Mouse (Mus musculus): ENCODE results near the gene Ifitm3. TPM values are rescaled to one million over a fixed set of nuclear protein-coding genes. Genes with fewer than 3 reads are reported as not detected.
A peak's percentile ranks its signal among the peaks of the same experiment; 100 is the strongest.
"Not testable (repeated sequence)": the region's sequence is repeated elsewhere in the genome, so short reads cannot be mapped to it uniquely, and the experiment has no call there.

The Ifitm3 gene
- polyA plus RNA-seq, 1 experiment, result 15.2 TPM

DNA sequence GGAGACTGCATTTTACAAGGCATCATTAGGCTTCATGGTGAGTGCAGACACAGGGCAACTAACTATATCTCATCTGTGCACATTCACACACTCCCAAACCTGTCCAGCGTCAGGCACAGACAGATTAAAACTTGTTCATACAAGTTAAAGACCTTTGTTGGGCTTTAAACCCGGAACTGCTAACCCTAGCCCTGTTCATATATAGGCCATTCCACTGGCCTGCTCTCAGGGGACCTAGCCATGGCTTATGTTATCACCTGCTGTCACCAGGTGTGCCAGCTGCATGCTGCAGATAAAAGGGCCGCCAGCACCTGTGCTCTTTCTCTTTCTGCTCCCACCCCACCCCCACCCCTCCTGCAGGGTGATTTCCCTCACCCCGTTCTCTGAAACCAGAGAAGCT is 32.0 kb upstream of the Ifitm3 start:
- H3K27me3 ChIP-seq (ENCODE audit: control insufficient read depth, insufficient read depth, low read length), result no peaks in the 10 kb centered on the region
- no peaks in the 10 kb centered on the region for H3K36me3 ChIP-seq (ENCODE audit: control insufficient read depth, insufficient read depth, low read length)
- no peak overlapping the region for H3K4me3 ChIP-seq (ENCODE audit: control insufficient read depth, low read depth, low read length)
- peaks cover 3% of the 10 kb centered on the region; the same call in 1 of the 2 replicates for H3K4me1 ChIP-seq (ENCODE audit: control insufficient read depth, insufficient read depth, low read length)
- no peak overlapping the region for H3K27ac ChIP-seq (ENCODE audit: control insufficient read depth, insufficient read depth, low read depth, low read length)
- no peak for TF ChIP-seq POLR2A (IDR thresholded peaks at IDR 0.05; ENCODE audit: control insufficient read depth, low read depth, low read length)

DNA sequence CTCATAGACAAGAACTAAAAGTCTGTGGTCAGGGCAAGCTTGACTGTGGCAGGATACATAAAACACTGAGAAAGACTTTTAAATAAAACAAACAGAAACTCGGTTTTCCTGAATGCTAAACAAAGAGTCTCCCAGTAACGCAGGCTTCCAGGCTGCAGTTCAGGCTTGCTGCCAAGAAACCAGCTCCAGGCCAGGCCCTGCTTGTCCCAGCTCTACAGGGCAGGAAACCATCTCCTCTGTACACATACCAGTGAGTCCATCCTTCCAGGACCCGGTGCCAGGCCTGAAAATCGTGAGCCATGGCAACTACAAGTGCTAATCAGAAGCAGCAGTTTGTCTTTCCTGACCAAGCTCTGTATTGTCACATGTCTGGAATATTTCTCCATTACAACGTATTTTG is 31.1 kb upstream of the Ifitm3 start:
- TF ChIP-seq CTCF (IDR thresholded peaks at IDR 0.05; ENCODE audit: control insufficient read depth, insufficient read depth, insufficient replicate concordance, low read depth, low read length) (no peak), POLR2A (IDR thresholded peaks at IDR 0.05; ENCODE audit: control insufficient read depth, low read depth, low read length) (no peak)
- Histone ChIP-seq H3K27me3 (ENCODE audit: control insufficient read depth, insufficient read depth, low read length) (no peaks in the 10 kb centered on the region), H3K36me3 (ENCODE audit: control insufficient read depth, insufficient read depth, low read length) (no peaks in the 10 kb centered on the region), H3K4me1 (ENCODE audit: control insufficient read depth, insufficient read depth, low read length) (peaks cover 3% of the 10 kb centered on the region; the same call in 1 of the 2 replicates), H3K4me3 (ENCODE audit: control insufficient read depth, low read depth, low read length) (no peak overlapping the region), H3K27ac (ENCODE audit: control insufficient read depth, insufficient read depth, low read depth, low read length) (0 out of 2 replicates have a peak overlapping the region, but pooled peaks have one; percentile 23)

DNA sequence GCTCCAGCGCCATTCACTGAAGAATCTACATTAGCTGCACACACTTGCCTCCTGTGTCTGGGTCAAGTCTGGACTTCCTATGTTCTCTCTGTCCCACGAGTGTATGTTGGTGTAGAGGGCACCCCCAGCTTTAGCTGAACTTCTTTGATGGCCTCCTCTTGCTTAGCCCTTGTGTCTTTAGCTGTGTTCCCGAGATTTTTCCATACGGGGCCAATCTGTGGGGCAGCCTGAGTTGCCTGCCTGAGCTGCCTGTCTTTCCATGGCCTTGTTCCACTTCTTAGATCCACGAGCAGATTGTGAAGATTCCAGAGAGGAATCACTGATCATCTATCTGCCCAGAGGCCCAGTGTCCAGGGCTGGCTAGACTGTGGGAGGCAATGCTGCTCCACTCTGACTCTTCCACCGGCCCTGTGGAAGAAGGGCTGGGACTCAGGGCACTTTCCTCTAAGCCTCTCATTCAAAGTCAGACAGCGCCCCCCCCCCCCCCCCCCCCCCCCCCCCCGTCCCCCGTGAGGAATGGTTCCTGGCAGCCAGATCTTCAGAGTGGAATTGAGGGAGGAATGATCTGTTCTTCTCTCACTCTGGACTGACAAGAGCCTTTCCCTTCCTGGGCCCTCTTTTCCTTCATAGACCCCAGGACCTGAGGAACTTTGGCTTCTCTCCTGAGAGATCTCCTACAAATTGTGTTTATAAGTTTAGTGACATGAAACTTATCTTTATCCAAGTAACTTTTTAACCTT is 30.5 kb upstream of the Ifitm3 start:
- TF ChIP-seq POLR2A (IDR thresholded peaks at IDR 0.05; ENCODE audit: control insufficient read depth, low read depth, low read length) (no peak), CTCF (IDR thresholded peaks at IDR 0.05; ENCODE audit: control insufficient read depth, insufficient read depth, insufficient replicate concordance, low read depth, low read length) (no peak)
- Histone ChIP-seq H3K27ac (ENCODE audit: control insufficient read depth, insufficient read depth, low read depth, low read length) (no peak overlapping the region), H3K27me3 (ENCODE audit: control insufficient read depth, insufficient read depth, low read length) (no peaks in the 10 kb centered on the region), H3K4me3 (ENCODE audit: control insufficient read depth, low read depth, low read length) (no peak overlapping the region), H3K4me1 (ENCODE audit: control insufficient read depth, insufficient read depth, low read length) (peaks cover 3% of the 10 kb centered on the region; the same call in 1 of the 2 replicates), H3K36me3 (ENCODE audit: control insufficient read depth, insufficient read depth, low read length) (no peaks in the 10 kb centered on the region)

DNA sequence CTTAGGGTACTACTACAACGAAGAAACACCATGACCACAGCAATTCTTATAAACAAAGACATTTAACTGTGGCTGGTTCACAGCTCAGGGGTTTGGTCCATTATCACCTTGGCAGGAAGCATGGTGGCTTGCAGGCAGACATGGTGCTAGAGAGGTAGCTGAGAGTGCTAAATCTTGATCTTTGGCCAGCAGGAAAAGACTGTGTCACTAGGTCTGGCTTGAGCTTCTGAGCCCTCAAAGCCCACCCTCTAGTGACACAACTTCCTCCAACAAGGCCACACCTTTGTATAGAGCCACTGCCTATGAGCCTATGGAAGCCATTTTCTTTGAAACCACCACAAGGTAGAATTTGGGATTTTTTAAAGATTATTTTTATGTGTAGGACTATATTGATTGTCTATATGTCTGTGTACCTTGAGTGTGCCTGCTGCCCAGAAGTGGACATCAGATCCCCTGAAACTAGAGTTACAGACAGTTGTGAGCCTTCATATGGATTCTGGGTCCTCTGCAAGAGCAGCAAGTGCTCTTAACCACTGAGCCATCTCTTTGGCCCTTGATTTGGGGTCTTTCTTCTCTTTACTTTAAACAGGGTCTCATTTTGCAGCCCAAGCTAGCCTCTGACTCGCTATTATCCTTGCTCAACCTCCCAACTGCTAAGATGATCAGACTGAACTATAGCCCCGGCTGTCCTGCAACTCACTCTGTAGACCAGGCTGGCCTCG is 29.0 kb upstream of the Ifitm3 start:
- Histone ChIP-seq H3K36me3 (ENCODE audit: control insufficient read depth, insufficient read depth, low read length) (no peaks in the 10 kb centered on the region), H3K4me1 (ENCODE audit: control insufficient read depth, insufficient read depth, low read length) (peaks cover 3% of the 10 kb centered on the region; the same call in 1 of the 2 replicates), H3K27me3 (ENCODE audit: control insufficient read depth, insufficient read depth, low read length) (no peaks in the 10 kb centered on the region), H3K4me3 (ENCODE audit: control insufficient read depth, low read depth, low read length) (no peak overlapping the region), H3K27ac (ENCODE audit: control insufficient read depth, insufficient read depth, low read depth, low read length) (no peak overlapping the region)
- TF ChIP-seq CTCF (IDR thresholded peaks at IDR 0.05; ENCODE audit: control insufficient read depth, insufficient read depth, insufficient replicate concordance, low read depth, low read length) (no peak), POLR2A (IDR thresholded peaks at IDR 0.05; ENCODE audit: control insufficient read depth, low read depth, low read length) (no peak)

DNA sequence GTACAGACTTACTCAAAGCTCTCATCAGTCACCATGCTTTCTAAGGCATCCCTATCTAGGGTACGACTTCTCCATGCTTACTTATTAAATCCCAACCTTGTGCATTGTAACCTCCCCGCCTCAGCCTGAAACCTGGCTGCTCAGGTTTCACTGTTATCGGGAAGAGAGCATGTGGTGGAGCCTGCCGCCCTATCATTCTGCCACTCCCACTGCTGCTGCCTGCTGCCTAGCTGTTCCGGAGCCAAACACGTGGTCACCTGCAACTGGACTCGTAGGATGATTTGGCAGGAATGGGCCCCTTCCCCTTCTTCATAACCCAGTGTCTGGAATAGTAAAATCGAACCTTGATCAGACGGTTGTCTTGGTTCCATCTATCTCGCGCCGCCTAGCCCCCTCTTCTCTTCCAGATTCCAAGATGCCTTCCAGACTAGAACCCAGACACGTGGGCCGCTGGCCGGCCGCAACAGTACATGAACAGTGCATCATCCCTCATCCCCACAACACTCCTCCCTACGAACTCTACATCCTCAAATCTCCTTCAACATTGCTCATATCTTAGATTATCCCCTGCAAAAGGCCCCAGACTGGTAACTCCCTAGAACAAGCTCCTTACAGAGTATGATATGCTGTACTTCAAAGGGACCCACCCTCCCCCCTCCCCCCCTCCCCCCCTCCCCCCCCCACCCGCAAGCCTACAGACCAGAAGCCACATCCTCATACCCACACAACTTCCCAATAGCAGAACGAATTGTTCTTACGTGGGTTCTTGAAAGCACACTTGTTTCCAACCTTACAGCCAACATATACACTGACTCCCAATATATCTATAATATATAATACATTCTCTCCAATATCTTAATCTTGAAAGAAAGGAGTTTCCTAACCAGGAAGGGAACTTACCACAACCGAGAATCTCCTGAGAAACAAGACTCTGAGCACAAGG is 27.8 kb upstream of the Ifitm3 start:
- Histone ChIP-seq H3K36me3 (ENCODE audit: control insufficient read depth, insufficient read depth, low read length) (no peaks in the 10 kb centered on the region), H3K27me3 (ENCODE audit: control insufficient read depth, insufficient read depth, low read length) (no peaks in the 10 kb centered on the region), H3K4me1 (ENCODE audit: control insufficient read depth, insufficient read depth, low read length) (peaks cover 3% of the 10 kb centered on the region; the same call in 1 of the 2 replicates), H3K27ac (ENCODE audit: control insufficient read depth, insufficient read depth, low read depth, low read length) (no peak overlapping the region), H3K4me3 (ENCODE audit: control insufficient read depth, low read depth, low read length) (no peak overlapping the region)
- TF ChIP-seq POLR2A (IDR thresholded peaks at IDR 0.05; ENCODE audit: control insufficient read depth, low read depth, low read length) (no peak), CTCF (IDR thresholded peaks at IDR 0.05; ENCODE audit: control insufficient read depth, insufficient read depth, insufficient replicate concordance, low read depth, low read length) (no peak)

DNA sequence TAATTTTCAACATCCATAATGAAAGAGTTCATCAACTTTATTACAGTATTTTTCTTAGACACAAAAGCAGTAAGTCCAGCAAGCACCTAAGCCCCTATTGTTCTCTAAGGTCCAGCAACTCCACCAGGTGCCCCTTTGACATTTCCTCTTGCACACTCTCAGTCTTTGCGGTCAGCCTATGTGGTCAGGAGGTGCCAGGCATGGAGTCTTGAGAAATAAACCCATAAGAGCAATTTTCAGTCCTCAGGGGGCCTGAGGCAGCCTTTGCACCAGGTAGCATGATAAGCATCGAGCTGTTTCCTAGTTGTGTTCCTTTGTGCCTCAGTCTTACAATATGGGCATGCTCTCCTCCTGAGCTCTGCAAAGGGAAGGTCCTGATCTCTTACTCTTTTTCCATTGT is 26.1 kb upstream of the Ifitm3 start:
- H3K27ac ChIP-seq (ENCODE audit: control insufficient read depth, insufficient read depth, low read depth, low read length); H3K4me3 ChIP-seq (ENCODE audit: control insufficient read depth, low read depth, low read length); H3K27me3 ChIP-seq (ENCODE audit: control insufficient read depth, insufficient read depth, low read length); H3K36me3 ChIP-seq (ENCODE audit: control insufficient read depth, insufficient read depth, low read length); H3K4me1 ChIP-seq (ENCODE audit: control insufficient read depth, insufficient read depth, low read length): not testable (repeated sequence)
